Mouse (Mus musculus) layer of hippocampus, adult 9-10 months (tissue): Measurements from ENCODE around the gene Scfd1.

Source experiments
- DNase-seq: peaks from one replicate; pipeline ENCODE4 v3.0.0; 2022; ENCODE audit warnings: low spot score

Gene Scfd1

DNA sequence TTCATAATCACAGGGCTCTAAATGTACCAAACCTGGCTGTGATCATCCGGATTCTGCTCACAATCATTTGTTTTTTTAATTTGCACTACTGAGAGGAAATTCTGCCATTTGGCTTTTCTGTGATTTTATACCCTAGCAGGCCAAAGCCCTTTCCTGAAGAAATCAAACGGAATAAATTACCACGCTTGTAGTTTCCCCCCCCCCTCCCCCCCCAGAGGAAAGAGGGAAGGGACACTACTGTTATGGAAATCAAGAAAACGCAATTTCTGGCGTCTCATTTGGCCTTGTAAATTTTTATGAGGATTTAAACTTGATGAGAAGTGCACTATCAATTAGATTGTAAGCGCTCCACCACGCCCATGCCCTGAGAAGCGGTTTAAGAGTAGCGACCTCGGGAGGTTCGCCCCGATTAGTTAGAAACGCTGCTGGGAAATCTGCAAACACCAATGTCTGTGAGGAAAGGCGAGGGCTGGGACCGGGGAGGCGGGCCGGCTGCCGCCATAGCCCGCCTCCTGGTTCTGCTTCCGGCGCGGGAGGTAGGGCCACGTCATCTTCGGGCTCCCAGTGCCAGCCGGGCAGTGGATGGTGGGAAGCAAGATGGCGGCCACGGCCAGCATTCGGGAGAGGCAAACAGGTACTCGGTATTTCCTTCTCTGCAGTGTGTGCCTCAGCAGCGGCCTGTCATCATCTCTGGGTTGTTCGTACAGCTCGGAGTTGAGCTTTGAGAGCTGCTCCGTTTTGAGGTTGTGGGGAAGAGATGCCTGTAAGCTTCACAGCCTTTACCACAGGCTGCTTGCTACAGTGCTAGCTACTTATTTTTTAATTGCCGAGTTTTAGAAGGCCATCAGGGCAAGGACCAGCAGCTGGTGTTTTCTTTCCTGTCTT is at the start of gene Scfd1:
Gene Scfd1, plus strand, starts transcription at position 508 of the 885 bp plus-strand sequence.
- peak; percentile 79 for DNase-seq

DNA sequence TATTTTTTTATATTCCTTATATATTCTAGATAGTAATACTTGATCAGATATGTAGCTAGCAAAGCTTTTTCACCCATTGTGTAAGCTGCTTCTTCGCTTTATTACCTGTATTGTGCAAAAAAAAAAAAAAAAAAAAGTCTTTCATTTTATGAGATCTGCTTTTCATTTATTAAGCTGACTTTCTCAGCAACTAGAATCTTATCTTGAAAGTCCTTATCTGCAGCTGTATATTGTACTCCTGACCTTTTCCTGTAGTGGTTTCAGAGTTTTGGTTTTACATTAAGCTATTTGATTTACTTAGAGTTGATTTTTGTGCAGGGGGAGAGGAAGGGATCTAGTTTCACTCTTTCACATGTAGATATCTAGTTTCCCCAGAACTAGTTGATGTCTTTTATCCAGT is 40.3 kb upstream of the Scfd1 start:
- no peak for DNase-seq

DNA sequence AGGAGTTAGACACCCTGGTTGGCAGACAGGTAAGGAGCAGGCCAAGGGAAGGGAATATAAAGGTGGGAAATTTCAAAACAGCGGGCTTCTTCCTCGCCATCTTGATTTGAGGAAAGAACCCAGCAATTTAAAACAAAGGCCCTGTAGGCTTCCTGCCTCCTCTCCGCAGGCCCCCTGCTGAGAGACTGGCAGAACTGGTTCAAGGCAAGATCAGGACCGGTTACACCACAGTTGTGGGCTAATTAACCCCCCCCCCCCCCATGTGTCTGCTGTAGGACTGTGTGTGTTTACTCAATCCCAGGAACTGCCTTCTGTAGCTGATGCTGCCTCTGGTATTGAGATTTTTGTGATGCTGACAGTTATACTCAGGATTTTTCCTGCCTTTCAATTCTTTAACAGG is 31.2 kb upstream of the Scfd1 start:
- DNase-seq = no peak

DNA sequence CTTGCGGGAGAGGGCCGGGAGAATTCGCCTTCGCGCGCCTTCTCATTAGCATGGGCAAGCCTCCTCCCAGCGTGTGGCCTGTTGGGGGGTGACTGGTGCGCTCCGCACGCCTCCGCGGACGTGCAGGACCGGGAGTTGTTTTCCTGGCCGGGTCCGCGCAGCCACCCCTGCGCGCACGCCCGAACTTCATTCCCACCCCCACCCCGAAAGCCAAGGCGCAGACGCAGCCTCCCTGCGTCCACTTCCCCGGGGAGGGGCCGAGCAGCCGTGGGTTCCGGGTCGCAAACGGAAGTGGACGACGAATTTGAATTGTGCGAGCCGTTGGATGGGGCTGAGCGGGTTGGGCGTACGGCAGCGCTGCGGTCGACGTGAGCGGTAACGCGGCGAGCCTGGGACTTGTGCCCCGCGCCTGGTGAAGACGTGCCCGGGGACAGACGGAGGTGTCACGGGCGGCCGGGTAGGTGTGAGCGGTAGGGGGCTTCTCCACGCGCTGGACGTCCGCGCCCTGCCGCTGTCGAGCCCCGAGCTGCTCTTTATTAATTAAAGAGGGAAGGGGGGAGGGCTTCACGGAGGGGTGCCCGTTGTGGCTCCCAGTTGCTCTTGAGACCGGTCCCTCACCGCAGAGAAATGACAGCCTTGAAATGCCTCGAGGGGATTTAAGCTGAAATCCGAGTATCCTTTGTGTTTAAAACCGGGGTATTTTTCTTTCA is 29.2 kb upstream of the Scfd1 start, which contains the start of gene G2e3:
Gene G2e3, plus strand, starts transcription at position 74 of the 710 bp plus-strand sequence.
- peak; percentile 51 for DNase-seq

DNA sequence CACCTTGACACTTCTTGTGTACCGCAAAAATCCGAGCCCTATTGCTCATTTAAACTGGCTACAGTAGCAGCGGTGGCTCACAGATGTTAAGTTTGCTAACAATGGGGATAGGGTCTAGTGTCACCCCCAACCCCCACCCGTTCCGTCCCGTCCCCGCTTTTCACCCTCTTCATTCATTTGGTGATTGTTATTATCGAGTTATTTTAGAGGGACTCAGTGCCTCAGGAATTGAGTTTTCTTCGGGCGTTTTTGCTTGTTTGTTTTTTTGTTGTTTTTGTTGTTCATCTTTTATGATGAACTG is 28.7 kb upstream of the Scfd1 start:
- DNase-seq = no peak

DNA sequence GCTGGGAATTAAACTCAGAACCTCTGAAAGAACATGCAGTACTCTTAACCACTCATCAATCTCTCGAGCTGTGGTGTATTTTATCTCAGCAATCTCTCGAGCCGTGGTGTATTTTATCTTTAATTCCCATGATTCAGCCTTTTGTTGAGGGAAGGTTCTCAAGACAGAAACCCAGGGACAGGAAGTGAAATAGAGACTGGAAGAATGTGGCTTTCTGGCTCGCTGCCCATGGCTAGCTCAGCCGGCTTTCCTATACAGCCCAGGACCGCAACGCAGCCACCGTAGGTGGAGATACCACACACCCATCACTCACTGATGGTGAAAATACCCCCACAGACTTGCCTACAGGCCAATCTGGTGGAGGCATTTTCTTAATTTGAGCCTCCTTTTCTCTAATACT is 22.0 kb upstream of the Scfd1 start:
- DNase-seq = no peak

DNA sequence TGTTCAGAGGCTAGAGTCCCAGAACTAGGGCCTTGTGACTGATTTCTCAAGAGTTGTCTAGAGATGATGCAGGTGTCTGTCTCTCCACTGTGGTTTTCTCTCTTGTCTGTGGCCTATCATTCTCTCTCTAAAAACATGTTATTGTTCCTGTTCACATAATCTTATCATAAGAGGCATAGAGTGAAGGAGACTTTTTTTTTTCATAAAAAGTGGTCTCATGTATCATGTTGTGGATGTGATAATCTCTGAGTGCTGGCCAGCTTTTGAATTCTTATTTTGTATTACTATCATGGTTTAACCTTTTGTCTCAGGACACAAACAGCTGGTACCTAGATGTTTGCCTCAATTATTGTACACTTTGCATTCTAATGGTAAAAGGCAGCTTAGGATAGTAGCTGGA is 16.0 kb upstream of the Scfd1 start:
- DNase-seq = no peak

DNA sequence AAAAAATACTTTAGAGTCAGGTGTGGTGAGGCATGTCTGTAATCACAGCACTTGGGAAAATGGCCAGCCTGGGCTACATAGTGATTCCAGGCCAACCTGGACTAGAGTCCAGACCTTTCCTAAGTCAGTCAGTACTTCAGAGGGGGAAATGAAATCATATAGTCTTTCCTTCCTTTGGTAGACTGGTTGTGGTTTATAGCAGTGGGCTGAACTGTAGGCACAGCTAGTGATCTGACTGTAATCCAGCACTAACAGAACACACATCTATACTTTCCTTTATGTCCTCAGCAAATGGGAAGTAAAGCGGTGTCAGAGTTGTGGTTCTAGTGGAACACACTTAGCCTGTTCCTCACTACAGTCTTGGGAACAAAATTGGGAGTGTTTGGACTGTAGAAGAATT is 14.4 kb upstream of the Scfd1 start:
- no peak for DNase-seq

DNA sequence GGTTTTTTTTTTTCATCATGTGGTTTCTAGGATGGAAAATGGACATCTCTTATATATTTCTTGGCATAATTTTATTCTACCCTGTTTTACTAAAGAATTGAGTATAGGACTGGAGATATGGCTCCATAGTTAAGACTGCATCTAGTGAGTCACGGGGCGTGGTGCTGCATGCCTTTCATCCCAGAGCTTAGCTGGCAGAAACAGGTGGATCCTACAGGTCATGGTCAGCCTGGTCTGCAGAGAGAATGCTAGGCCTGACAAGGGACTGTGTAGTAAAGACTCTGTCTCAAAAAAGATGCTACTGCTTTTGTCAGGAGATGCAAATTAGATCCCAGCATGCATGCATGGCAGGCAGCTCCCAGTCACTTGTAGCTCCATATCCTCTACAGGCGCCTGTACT is 8.8 kb upstream of the Scfd1 start:
- no peak for DNase-seq

DNA sequence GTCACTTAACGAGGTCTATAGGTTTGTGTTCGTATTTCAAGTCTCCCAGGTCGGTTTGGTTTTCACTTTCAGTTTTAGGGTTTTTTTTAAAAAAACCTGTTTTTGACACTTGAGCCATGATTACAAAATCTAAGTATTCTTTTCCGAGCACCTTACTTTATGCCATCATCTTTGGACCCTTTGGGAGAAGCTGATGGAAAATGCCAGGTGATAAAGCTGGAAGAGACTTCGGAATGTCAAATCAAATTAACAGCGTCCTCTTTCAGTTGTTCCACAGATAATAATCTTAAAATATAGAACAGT is 529 bp downstream of the Scfd1 start:
- DNase-seq = no peak

DNA sequence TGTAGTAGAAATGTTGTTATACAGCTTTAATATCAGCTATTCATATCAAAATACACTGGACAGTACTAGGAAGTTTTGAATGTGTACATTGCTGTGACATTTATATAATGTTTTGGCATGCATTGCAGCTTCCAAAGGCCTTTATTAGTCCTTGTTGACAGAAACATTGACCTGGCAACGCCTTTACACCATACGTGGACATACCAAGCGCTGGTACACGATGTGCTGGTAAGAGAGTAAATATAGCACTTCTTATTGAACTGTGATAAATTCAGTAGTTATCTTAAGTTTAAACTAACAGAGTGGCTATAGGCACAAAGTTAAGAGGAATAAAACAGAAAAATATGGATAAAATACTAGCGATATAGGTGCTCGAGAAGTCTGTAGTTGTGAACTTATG is 22.6 kb downstream of the Scfd1 start:
- DNase-seq = no peak

DNA sequence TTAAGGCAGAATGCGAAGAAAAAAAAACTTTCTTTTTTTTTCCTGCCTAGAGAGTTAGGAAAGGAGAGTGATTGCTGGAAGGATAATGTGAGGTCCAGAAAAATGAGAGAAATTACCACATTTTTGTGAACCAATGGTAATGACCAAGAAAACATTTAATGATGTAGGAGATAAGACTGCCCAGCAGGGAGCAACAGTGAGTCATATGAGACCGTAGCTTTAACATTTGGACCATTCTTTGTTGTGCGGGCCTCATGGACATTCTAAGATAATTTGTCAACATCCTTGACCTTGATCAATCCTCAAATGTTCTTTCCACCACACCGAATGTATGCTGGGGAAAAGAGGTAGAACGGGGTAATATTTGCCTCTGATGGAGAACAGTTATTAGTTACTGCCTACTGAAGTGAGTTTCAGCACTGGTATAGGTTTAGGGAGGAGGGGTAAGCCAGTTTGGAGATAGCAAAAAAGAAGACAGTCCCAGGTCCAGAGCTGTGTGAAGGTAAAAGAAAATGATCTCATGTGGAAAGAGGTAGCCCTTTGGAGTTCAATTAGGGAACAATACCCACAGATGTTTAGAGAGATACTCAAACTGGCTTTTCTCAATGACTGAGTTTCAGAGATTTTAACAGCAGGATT is 24.9 kb downstream of the Scfd1 start:
- peak; percentile 8 for DNase-seq

DNA sequence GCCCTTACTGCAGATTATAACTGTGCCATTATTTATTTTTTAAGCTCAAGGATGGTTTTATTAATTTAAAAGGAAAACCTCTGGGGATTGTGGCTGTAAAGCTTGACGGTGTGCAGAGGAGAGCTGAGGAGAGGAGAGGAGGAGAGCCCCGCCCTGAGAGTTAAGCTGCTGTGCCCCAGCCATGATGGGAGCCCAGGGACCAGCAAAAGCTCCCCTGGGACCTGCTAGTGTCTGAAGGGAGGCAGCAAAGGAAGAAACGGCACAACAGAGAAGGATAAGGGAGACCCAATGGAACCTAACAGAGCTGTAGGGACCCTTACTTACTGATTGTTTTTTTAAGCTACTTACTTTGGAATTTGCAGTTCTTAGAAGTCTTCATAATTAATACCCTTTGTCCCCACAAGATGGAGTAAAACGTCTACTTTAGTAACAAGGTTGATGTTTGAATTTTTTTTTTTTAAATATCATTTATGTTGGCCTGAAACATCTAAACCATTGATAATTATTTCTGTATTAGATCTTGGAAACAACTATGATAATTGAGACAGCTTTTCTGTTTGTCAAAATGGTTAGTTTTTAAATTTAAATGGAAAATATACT is 26.8 kb downstream of the Scfd1 start:
- no peak for DNase-seq

DNA sequence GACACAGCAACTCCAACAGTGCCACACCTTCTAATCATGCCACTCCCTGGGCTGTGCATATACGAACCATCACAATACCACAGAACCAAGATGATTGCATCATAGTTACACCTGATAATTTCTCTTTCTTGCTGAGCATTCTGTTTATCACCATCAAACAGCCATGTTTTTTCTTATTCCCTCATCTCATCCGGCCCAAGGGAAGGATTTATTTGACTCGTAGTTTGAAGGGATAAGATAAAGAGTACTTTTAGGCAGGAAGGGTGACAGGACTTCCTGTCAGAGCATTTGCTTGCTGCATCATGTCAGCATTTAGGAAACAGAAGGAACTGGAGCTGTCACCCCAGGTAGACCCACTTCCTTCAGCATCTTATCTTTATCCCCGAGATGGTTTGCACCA is 34.1 kb downstream of the Scfd1 start:
- no peak for DNase-seq

DNA sequence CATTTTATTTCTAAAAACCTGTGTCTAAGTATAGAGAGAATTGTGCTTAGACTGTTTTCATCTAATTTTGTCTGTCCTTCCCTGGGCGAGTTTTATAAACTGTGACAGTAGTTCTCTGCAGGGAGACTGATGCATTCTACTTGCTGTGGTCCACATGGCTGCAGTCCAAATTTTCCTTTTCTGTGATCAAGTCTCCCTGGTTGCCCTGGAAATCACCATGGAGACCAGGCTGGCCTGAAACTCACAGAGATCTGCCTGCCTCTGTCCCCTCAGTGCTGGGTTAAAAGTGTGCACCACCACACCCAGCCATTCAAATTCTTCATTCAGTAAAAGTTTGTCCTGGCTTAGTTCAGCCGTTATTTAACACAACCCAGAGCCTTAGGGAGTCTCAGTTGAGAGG is 60.2 kb downstream of the Scfd1 start:
- DNase-seq = no peak

DNA sequence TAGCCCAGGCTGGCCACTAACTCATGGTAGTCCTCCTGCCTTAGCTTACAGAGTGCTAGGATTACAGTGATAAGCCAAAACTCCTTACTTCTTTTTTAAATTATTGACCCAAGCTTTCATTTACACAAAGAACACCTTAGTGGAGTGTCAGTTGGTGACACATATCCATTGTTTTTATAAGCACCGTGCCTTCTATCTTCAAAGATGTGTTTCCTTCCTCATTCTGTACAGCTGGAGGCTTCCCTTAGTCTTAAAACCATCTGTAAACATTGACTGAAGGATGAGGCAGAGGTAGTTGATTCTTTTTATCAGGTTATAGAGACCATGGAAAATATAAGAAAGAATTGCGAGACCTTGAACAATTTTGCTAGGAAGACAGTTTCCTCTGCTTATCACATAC is 61.0 kb downstream of the Scfd1 start:
- DNase-seq = no peak

DNA sequence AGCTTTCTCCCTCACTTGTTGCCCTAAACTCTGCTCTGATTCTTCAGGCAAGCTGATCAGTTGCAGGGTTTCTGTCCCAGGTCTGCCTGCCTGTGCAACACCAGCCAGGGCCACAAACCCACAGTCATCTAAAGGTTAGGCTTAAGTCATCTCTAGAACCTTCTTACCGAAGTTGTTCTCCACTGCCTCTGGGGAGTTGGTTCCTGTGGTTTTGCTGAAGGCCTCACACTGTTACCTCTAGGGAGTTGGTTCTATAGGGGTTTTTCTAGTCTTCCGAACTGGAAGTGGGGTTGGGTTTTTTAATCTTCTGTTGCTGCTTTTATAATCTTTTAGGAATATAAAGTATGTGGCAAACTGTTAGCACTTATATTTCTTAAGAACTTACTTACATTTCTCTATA is 72.0 kb downstream of the Scfd1 start:
- DNase-seq = no peak

DNA sequence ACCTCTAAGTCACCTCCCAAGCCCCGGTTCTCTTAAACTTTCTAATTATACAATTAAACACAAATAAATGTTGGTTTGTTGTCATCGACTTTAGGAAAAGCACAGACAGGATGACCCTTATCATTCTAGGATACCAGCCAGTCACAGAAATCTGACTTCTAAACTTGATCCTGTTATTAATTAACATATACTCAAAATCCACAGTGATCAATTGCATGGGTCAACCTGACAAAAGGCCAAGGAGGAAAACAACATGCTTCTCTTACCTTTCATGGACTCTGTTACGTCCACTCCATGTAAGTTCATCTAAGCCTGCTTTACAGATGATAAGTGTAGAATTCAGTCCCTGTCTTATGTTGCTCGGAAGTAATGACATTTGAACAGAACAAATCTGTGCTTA is 93.6 kb downstream of the Scfd1 start:
- no peak for DNase-seq

DNA sequence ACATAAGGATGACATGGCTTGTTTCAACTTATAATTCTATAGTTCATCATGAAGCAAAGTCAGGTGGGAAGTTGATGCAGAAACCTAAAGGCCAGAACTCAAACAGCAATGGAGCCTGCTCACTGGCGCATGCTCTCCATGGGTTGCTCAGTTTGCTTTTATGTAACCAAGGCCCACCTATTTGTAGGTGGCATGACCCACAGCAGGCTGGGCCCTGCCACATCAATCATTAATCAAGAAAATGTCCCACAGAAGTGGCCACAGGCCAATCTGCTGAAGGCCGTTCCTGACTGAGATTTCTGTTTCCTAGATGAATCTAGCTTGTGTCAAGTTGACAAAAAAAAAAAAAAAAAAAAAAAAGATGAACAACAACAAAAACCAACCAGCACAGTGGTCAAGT is 103.9 kb downstream of the Scfd1 start:
- no peak for DNase-seq

DNA sequence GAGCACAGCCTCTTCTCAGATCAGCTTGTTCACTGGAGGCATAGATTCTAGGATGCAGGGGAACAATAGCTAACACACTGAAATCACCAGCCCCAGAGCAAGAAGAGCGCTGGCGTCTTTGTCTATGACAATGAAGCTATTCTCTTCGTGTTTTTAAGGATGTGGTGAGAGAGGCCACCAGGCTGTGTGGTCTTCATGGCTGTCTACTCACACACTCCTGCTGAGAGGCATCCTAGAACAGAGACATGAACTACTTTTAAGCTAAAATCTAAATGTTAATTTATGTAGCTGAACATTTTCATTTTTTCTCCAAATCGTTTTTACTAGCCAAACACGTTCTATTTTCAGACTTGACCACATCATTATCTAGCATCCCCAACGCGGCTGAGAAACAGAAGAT is 114.7 kb downstream of the Scfd1 start:
- DNase-seq = no peak

DNA sequence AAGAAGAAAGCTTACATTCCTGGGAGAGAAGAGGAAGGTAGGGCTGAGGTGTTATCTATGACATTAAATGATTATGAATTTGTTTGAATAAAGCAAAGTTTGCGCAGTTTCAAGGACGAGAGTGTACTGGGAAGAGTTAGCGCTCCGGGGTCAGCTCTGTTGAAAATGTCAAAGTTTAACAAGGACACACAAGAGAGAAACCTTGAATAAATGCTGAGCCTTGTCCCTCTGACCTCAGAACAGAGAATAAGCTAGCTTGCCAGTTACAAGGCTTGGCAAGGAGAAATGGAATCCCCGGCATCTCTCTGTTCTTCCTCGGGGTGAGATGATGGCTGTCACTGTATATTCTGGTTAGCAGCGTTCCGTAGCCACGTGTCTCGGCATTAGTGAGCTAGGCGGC is 116.2 kb downstream of the Scfd1 start:
- no peak for DNase-seq

DNA sequence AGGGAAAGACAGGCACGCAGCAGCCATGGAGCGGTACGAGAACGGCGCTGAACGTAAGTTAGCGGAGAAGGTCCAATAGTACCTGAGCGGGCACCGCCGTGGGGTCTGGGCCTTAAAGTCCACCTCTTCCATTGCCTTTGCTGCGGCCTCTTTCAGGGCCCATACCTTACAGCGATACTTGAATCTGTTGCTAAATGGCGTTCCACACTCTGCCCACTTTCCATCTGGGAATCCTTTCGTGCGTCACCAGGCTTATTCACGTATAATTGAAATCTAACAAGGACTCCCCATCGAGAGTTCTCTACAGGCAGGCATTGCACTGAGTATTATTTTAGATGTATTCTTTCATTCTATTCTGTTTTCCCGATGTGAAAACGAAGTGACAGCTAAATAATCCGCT is 117.3 kb downstream of the Scfd1 start:
- no peak for DNase-seq
